Mouse (Mus musculus): ENCODE measurements around the gene Olfr826. TPM values are rescaled to one million over a fixed set of nuclear protein-coding genes. Genes with fewer than 3 reads are reported as not detected.
"Not testable (repeated sequence)": the region's sequence is repeated elsewhere in the genome, so short reads cannot be mapped to it uniquely, and the experiment has no call there.

Olfr826 gene
- polyA plus RNA-seq (2016; fragmentation: Nextera tagmentation; extraction: Ambion mirVana), result not detected in 2 replicates

GRCm38 (mm10) chr10:130184086-130184485 is at the start of gene Olfr826:
Gene Olfr826, minus strand, starts transcription at chr10:130184186.
- Histone ChIP-seq H3K4me3 (replicated peaks) (no peak within 1 kb of the TSS), H3K9me3 (no peaks in the 10 kb centered on the region), H3K4me1 (replicated peaks) (no peaks in the 10 kb centered on the region), H3K9ac (replicated peaks) (no peak within 1 kb of the TSS), H3K4me2 (no peak within 1 kb of the TSS), H3K27ac (no peak within 1 kb of the TSS), H3K36me3 (no peaks in the 10 kb centered on the region), H3K27me3 (no peaks in the 10 kb centered on the region)
- WGBS, result 80% methylated on average over 1 of the region's 1 CpGs
- no peak for ATAC-seq (ENCODE audit: insufficient number of reproducible peaks, insufficient read depth, low FRiP score, low TSS enrichment, low read depth)

- no peak overlapping the region for H3K27ac ChIP-seq
- H3K4me1 ChIP-seq (replicated peaks), result no peaks in the 10 kb centered on the region
- H3K9ac ChIP-seq (replicated peaks), result no peak overlapping the region
- no peak overlapping the region for H3K4me2 ChIP-seq
- 78% methylated on average over 1 of the region's 1 CpGs for WGBS
- H3K27me3 ChIP-seq, result no peaks in the 10 kb centered on the region
- H3K4me3 ChIP-seq (replicated peaks), result no peak overlapping the region
- H3K9me3 ChIP-seq, result no peaks in the 10 kb centered on the region
- ATAC-seq (ENCODE audit: insufficient number of reproducible peaks, insufficient read depth, low FRiP score, low TSS enrichment, low read depth), result no peak
- H3K36me3 ChIP-seq, result no peaks in the 10 kb centered on the region
These were observed 48.1 kb upstream of the Olfr826 start for GRCm38 (mm10) chr10:130232117-130232516.

DNA sequence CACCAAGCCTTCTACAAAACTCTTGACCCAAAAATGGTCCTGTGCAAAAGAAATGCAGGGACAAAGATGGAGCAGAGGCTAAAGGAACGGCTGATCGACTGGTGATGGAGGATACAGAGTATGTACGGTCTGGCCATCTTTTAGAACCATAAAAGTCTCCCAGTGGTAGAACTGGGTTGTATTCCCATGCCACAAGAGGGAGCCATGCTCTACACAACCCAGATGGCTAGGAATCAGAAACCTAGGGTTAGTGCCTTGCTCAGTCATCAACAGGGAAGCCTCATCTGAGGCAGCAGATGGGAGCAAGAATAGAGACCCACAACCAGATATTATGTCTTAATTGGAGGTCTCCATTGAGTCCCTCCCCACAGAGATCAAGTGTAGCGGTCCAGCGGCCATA is 45.6 kb upstream of the Olfr826 start:
- Histone ChIP-seq H3K36me3 (no peaks in the 10 kb centered on the region), H3K4me1 (replicated peaks) (no peaks in the 10 kb centered on the region), H3K27me3 (no peaks in the 10 kb centered on the region), H3K4me3 (replicated peaks) (no peak overlapping the region), H3K9ac (replicated peaks) (no peak overlapping the region), H3K27ac (no peak overlapping the region), H3K4me2 (no peak overlapping the region), H3K9me3 (no peaks in the 10 kb centered on the region)
- WGBS, result 84% methylated on average over 5 of the region's 5 CpGs
- no peak for ATAC-seq (ENCODE audit: insufficient number of reproducible peaks, insufficient read depth, low FRiP score, low TSS enrichment, low read depth)

DNA sequence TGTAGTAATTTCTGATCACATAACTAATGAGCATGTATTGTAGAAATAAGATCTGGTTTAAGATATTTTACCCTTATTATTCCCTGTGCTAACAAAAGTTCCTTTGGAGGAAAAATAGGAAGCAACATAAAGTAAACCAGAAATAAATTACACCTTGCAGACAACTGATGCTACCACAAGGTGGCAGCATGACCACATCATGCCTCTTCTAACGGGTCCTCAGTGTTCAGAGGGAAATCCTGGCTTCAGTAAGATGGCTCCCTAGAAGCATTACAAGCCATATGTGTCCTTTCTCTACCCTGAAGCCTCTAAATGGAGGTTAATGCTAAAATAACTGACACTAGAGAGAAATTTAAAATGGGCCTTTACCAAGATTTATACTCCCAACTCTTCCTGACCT is 44.3 kb upstream of the Olfr826 start:
- H3K9ac ChIP-seq (replicated peaks), result no peak overlapping the region
- H3K9me3 ChIP-seq, result no peaks in the 10 kb centered on the region
- no peak for ATAC-seq (ENCODE audit: insufficient number of reproducible peaks, insufficient read depth, low FRiP score, low TSS enrichment, low read depth)
- no peaks in the 10 kb centered on the region for H3K4me1 ChIP-seq (replicated peaks)
- no peaks in the 10 kb centered on the region for H3K27me3 ChIP-seq
- H3K4me2 ChIP-seq, result no peak overlapping the region
- 0% methylated on average over 1 of the region's 1 CpGs for WGBS
- H3K27ac ChIP-seq, result no peak overlapping the region
- no peak overlapping the region for H3K4me3 ChIP-seq (replicated peaks)
- no peaks in the 10 kb centered on the region for H3K36me3 ChIP-seq

- Histone ChIP-seq H3K4me3 (replicated peaks) (no peak overlapping the region), H3K4me1 (replicated peaks) (no peaks in the 10 kb centered on the region), H3K27me3 (no peaks in the 10 kb centered on the region), H3K9ac (replicated peaks) (no peak overlapping the region), H3K9me3 (no peaks in the 10 kb centered on the region), H3K27ac (no peak overlapping the region), H3K36me3 (no peaks in the 10 kb centered on the region), H3K4me2 (no peak overlapping the region)
- no peak for ATAC-seq (ENCODE audit: insufficient number of reproducible peaks, insufficient read depth, low FRiP score, low TSS enrichment, low read depth)
- 68% methylated on average over 3 of the region's 3 CpGs for WGBS
These were observed 41.0 kb upstream of the Olfr826 start for GRCm38 (mm10) chr10:130225034-130225433.

GRCm38 (mm10) chr10:130214303-130214702 is 30.3 kb upstream of the Olfr826 start, which contains the start of gene Olfr827:
Gene Olfr827, minus strand, starts transcription at chr10:130214403.
- H3K36me3 ChIP-seq, result no peaks in the 10 kb centered on the region
- ATAC-seq (ENCODE audit: insufficient number of reproducible peaks, insufficient read depth, low FRiP score, low TSS enrichment, low read depth), result no peak
- 85% methylated on average over 1 of the region's 1 CpGs for WGBS

GRCm38 (mm10) chr10:130166666-130167065 is 17.3 kb downstream of the Olfr826 start, which contains the start of gene Olfr825:
Gene Olfr825, minus strand, starts transcription at chr10:130166766.
- H3K9ac ChIP-seq (replicated peaks), result no peak within 1 kb of the TSS
- no peaks in the 10 kb centered on the region for H3K36me3 ChIP-seq
- H3K9me3 ChIP-seq, result no peaks in the 10 kb centered on the region
- H3K27ac ChIP-seq, result no peak within 1 kb of the TSS
- no peaks in the 10 kb centered on the region for H3K4me1 ChIP-seq (replicated peaks)
- no peaks in the 10 kb centered on the region for H3K27me3 ChIP-seq
- no peak for ATAC-seq (ENCODE audit: insufficient number of reproducible peaks, insufficient read depth, low FRiP score, low TSS enrichment, low read depth)
- H3K4me3 ChIP-seq (replicated peaks), result no peak within 1 kb of the TSS
- no peak within 1 kb of the TSS for H3K4me2 ChIP-seq

More at GRCm38 (mm10) chr10:130214303-130214702, 30.3 kb upstream of the Olfr826 start, which contains the start of gene Olfr827:
- Histone ChIP-seq H3K27me3 (no peaks in the 10 kb centered on the region), H3K4me1 (replicated peaks) (no peaks in the 10 kb centered on the region), H3K27ac (no peak within 1 kb of the TSS), H3K4me3 (replicated peaks) (no peak within 1 kb of the TSS), H3K9ac (replicated peaks) (no peak within 1 kb of the TSS), H3K4me2 (no peak within 1 kb of the TSS), H3K9me3 (no peaks in the 10 kb centered on the region)

- Histone ChIP-seq H3K4me1 (replicated peaks) (no peaks in the 10 kb centered on the region), H3K4me3 (replicated peaks) (no peak overlapping the region), H3K4me2 (no peak overlapping the region), H3K27ac (no peak overlapping the region), H3K9ac (replicated peaks) (no peak overlapping the region), H3K27me3 (no peaks in the 10 kb centered on the region), H3K9me3 (no peaks in the 10 kb centered on the region), H3K36me3 (no peaks in the 10 kb centered on the region)
- no peak for ATAC-seq (ENCODE audit: insufficient number of reproducible peaks, insufficient read depth, low FRiP score, low TSS enrichment, low read depth)
These were observed 18.8 kb downstream of the Olfr826 start for GRCm38 (mm10) chr10:130165196-130165595.

DNA sequence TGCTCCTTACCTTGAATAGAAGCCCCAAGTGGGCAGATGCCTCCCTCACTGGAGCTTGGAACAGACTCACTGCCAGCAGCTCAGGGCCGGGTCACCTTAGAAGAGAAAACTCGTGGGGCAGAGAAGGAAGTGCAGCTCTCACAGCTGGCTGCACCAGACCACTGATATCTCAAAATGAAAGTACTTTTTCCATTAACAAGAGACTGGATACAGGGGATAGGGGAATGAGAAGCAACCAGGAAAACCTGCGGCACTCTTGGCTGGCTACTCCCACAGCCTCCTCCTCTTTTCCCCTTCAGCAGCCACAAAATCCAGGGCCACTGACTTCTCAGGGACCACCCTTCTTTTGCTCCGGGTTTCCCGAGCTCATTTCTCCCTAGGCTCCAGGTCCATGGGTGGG is 39.9 kb downstream of the Olfr826 start:
- WGBS, result 88% methylated on average over 5 of the region's 5 CpGs
- Histone ChIP-seq H3K36me3 (no peaks in the 10 kb centered on the region), H3K27ac (no peak overlapping the region), H3K9ac (replicated peaks) (no peak overlapping the region), H3K4me1 (replicated peaks) (no peaks in the 10 kb centered on the region), H3K9me3 (no peaks in the 10 kb centered on the region), H3K27me3 (no peaks in the 10 kb centered on the region), H3K4me2 (no peak overlapping the region), H3K4me3 (replicated peaks) (no peak overlapping the region)
- no peak for ATAC-seq (ENCODE audit: insufficient number of reproducible peaks, insufficient read depth, low FRiP score, low TSS enrichment, low read depth)

DNA sequence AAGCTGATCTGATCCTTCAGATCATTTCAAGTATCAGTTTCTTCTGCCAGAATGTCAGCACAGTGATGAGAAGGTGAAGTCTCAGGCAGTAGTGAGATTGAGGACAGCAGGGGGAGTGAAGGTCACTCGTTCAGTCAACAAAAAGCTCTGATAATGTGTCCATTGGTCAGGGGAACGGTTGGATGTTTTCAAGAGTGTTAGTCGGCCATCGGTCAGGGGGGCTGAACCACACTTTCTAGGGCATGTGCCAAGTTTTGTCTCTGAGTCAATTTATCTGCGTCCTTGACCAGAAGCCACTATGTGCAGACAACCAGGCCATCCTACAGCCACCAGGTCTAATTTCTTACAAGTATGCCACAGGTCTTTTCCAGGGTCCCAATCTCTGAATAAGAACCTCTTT is 41.5 kb downstream of the Olfr826 start:
- H3K4me1 ChIP-seq (replicated peaks); H3K4me2 ChIP-seq; ATAC-seq (ENCODE audit: insufficient number of reproducible peaks, insufficient read depth, low FRiP score, low TSS enrichment, low read depth); H3K27me3 ChIP-seq; H3K27ac ChIP-seq; H3K9me3 ChIP-seq; H3K9ac ChIP-seq (replicated peaks); H3K4me3 ChIP-seq (replicated peaks); H3K36me3 ChIP-seq: not testable (repeated sequence)
- 88% methylated on average over 5 of the region's 5 CpGs for WGBS

DNA sequence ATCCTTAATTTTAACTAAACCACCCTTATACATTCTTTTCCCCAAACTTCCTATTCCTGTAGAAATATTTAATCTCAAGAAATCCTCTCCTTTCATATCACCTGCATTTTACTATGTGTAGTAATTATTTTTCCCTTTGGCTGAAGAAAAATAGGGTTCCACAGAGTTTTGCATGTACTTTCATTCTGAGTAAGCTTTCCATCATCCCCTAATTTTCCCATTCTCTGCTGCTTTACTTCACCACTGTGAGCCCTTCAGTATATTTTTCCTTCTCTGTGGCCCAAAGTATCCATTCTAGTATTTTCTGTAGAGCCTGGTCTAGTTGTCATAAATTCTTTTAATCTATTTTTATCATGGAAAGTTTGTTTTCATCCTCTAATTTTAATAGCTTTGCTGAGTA is 49.2 kb downstream of the Olfr826 start:
- no peaks in the 10 kb centered on the region for H3K36me3 ChIP-seq

DNA sequence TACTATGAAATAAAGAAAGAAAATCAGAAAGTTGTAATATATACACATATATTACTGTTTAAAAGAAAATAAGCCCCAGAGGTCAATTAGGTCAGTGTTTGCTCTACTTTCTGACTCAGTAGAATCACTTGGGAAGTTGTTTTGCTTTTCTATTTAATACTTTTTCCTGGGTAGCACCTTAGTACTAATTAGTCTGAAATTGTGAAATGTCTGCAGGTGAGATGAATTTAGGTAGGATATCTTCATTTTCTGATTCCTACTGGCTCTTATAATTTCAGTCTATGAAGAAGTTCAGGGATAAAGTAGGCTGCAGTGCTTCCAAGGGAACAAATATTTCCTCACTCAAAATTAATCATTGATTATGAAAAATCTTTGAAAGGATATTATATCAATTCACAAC is 54.1 kb downstream of the Olfr826 start, which contains the start of gene Olfr824:
TSS of gene Olfr824 (minus strand) at position 101 of the 400 bp plus-strand sequence.
- not testable (repeated sequence) for H3K4me3 ChIP-seq (replicated peaks); H3K9ac ChIP-seq (replicated peaks); H3K4me1 ChIP-seq (replicated peaks); H3K9me3 ChIP-seq; H3K36me3 ChIP-seq; H3K4me2 ChIP-seq; H3K27me3 ChIP-seq; ATAC-seq (ENCODE audit: insufficient number of reproducible peaks, insufficient read depth, low FRiP score, low TSS enrichment, low read depth); H3K27ac ChIP-seq

More for the DNA sequence above, 49.2 kb downstream of the Olfr826 start:
- Histone ChIP-seq H3K9me3 (no peaks in the 10 kb centered on the region), H3K4me2 (no peak overlapping the region), H3K9ac (replicated peaks) (no peak overlapping the region), H3K27me3 (no peaks in the 10 kb centered on the region), H3K27ac (no peak overlapping the region), H3K4me1 (replicated peaks) (no peaks in the 10 kb centered on the region), H3K4me3 (replicated peaks) (no peak overlapping the region)
- ATAC-seq (ENCODE audit: insufficient number of reproducible peaks, insufficient read depth, low FRiP score, low TSS enrichment, low read depth), result no peak
